Mouse (Mus musculus): ENCODE results near the gene Jmjd6. TPM values are rescaled to one million over a fixed set of nuclear protein-coding genes. Genes with fewer than 3 reads are reported as not detected.
"Not testable (repeated sequence)": the region's sequence is repeated elsewhere in the genome, so short reads cannot be mapped to it uniquely, and the experiment has no call there.

Jmjd6 gene
- polyA plus RNA-seq, 1 experiment from 2014 or later: 93.5 TPM

GRCm38 (mm10) chr11:116834954-116835353, 8.3 kb downstream of the Jmjd6 start:
- Histone ChIP-seq H3K4me1 (peaks cover 20% of the 10 kb centered on the region), H3K36me3 (replicated peaks) (peaks cover 73% of the 10 kb centered on the region), H3K27me3 (no peaks in the 10 kb centered on the region), H3K4me3 (replicated peaks) (no peak overlapping the region), H3K27ac (no peak overlapping the region), H3K9me3 (no peaks in the 10 kb centered on the region), H3K9ac (no peak overlapping the region), H3K4me2 (no peak overlapping the region)
- 89% methylated on average over 1 of the region's 1 CpGs for WGBS
- ATAC-seq (ENCODE audit: low FRiP score): no peak

- Histone ChIP-seq H3K9ac (peak overlapping the region; percentile 17; the same call in 1 of the 2 replicates), H3K27ac (peak overlapping the region; percentile 69), H3K4me2 (no peak overlapping the region), H3K4me1 (peaks cover 26% of the 10 kb centered on the region), H3K36me3 (replicated peaks) (peaks cover 48% of the 10 kb centered on the region), H3K27me3 (peaks cover 6% of the 10 kb centered on the region; the same call in 1 of the 2 replicates), H3K9me3 (no peaks in the 10 kb centered on the region), H3K4me3 (replicated peaks) (no peak overlapping the region)
- ATAC-seq (ENCODE audit: low FRiP score): no peak
- WGBS: 25% methylated on average over 4 of the region's 4 CpGs
These were observed 11.0 kb downstream of the Jmjd6 start for GRCm38 (mm10) chr11:116832172-116832685.

GRCm38 (mm10) chr11:116827534-116828165, 15.6 kb downstream of the Jmjd6 start, which contains the start of gene Mxra7:
TSS of gene Mxra7 (minus strand) at chr11:116828046.
- H3K27me3 ChIP-seq: peaks cover 6% of the 10 kb centered on the region; the same call in 1 of the 2 replicates
- peak; percentile 56 for ATAC-seq (ENCODE audit: low FRiP score)
- peak within 1 kb of the TSS; percentile 85 for H3K9ac ChIP-seq
- peaks cover 40% of the 10 kb centered on the region for H3K4me1 ChIP-seq
- H3K27ac ChIP-seq: peak within 1 kb of the TSS; percentile 59
- H3K9me3 ChIP-seq: no peaks in the 10 kb centered on the region
- H3K36me3 ChIP-seq (replicated peaks): peaks cover 7% of the 10 kb centered on the region; the same call in 1 of the 2 replicates
- H3K4me3 ChIP-seq (replicated peaks): peak within 1 kb of the TSS; percentile 68
- H3K4me2 ChIP-seq: peak within 1 kb of the TSS; percentile 87
- WGBS: under 1% methylated on average over 59 of the region's 71 CpGs

- 9% methylated on average over 17 of the region's 17 CpGs for WGBS
- Histone ChIP-seq H3K9ac (peak overlapping the region; percentile 85), H3K4me3 (replicated peaks) (peak overlapping the region; percentile 68), H3K4me1 (peaks cover 43% of the 10 kb centered on the region), H3K9me3 (no peaks in the 10 kb centered on the region), H3K4me2 (peak overlapping the region; percentile 87), H3K27ac (peak overlapping the region; percentile 59), H3K36me3 (replicated peaks) (peaks cover 7% of the 10 kb centered on the region; the same call in 1 of the 2 replicates), H3K27me3 (peaks cover 6% of the 10 kb centered on the region; the same call in 1 of the 2 replicates)
- peak; percentile 34; the same call in 1 of the 2 replicates for ATAC-seq (ENCODE audit: low FRiP score)
These were observed 16.4 kb downstream of the Jmjd6 start for GRCm38 (mm10) chr11:116826550-116827504.

GRCm38 (mm10) chr11:116825230-116825629, 18.0 kb downstream of the Jmjd6 start:
- Histone ChIP-seq H3K4me2 (peak overlapping the region; percentile 17), H3K36me3 (replicated peaks) (no peaks in the 10 kb centered on the region), H3K27ac (peak overlapping the region; percentile 59), H3K27me3 (peaks cover 6% of the 10 kb centered on the region; the same call in 1 of the 2 replicates), H3K4me1 (peaks cover 55% of the 10 kb centered on the region), H3K9ac (no peak overlapping the region), H3K4me3 (replicated peaks) (no peak overlapping the region), H3K9me3 (no peaks in the 10 kb centered on the region)
- WGBS: 40% methylated on average over 5 of the region's 5 CpGs
- no peak for ATAC-seq (ENCODE audit: low FRiP score)

GRCm38 (mm10) chr11:116823885-116824284, 19.4 kb downstream of the Jmjd6 start:
- H3K9ac ChIP-seq; ATAC-seq (ENCODE audit: low FRiP score); H3K9me3 ChIP-seq; H3K4me2 ChIP-seq; H3K27me3 ChIP-seq; H3K4me3 ChIP-seq (replicated peaks); H3K36me3 ChIP-seq (replicated peaks); H3K27ac ChIP-seq: not testable (repeated sequence)
- H3K4me1 ChIP-seq: peaks cover 55% of the 10 kb centered on the region
- WGBS: 98% methylated on average over 10 of the region's 10 CpGs

GRCm38 (mm10) chr11:116823255-116823654, 20.0 kb downstream of the Jmjd6 start:
- H3K4me3 ChIP-seq (replicated peaks): no peak overlapping the region
- peaks cover 53% of the 10 kb centered on the region for H3K4me1 ChIP-seq
- 99% methylated on average over 2 of the region's 2 CpGs for WGBS
- no peak for ATAC-seq (ENCODE audit: low FRiP score)
- no peak overlapping the region for H3K9ac ChIP-seq
- no peak overlapping the region for H3K4me2 ChIP-seq
- peaks cover 1% of the 10 kb centered on the region; the same call in 1 of the 2 replicates for H3K27me3 ChIP-seq
- no peaks in the 10 kb centered on the region for H3K9me3 ChIP-seq
- no peak overlapping the region for H3K27ac ChIP-seq
- no peaks in the 10 kb centered on the region for H3K36me3 ChIP-seq (replicated peaks)

GRCm38 (mm10) chr11:116822626-116823025, 20.6 kb downstream of the Jmjd6 start:
- Histone ChIP-seq H3K4me2 (no peak overlapping the region), H3K9me3 (no peaks in the 10 kb centered on the region), H3K36me3 (replicated peaks) (no peaks in the 10 kb centered on the region), H3K4me1 (peaks cover 46% of the 10 kb centered on the region), H3K27ac (no peak overlapping the region), H3K9ac (no peak overlapping the region), H3K27me3 (no peaks in the 10 kb centered on the region), H3K4me3 (replicated peaks) (no peak overlapping the region)
- ATAC-seq (ENCODE audit: low FRiP score): no peak
- WGBS: 88% methylated on average over 10 of the region's 10 CpGs

GRCm38 (mm10) chr11:116822215-116822614, 21.0 kb downstream of the Jmjd6 start:
- H3K27me3 ChIP-seq: no peaks in the 10 kb centered on the region
- H3K9me3 ChIP-seq: no peaks in the 10 kb centered on the region
- no peaks in the 10 kb centered on the region for H3K36me3 ChIP-seq (replicated peaks)
- H3K4me3 ChIP-seq (replicated peaks): no peak overlapping the region
- peaks cover 42% of the 10 kb centered on the region for H3K4me1 ChIP-seq
- no peak for ATAC-seq (ENCODE audit: low FRiP score)
- 68% methylated on average over 10 of the region's 10 CpGs for WGBS
- no peak overlapping the region for H3K4me2 ChIP-seq
- H3K27ac ChIP-seq: no peak overlapping the region
- H3K9ac ChIP-seq: no peak overlapping the region

GRCm38 (mm10) chr11:116821057-116821940, 21.9 kb downstream of the Jmjd6 start:
- no peak overlapping the region for H3K4me2 ChIP-seq
- no peaks in the 10 kb centered on the region for H3K36me3 ChIP-seq (replicated peaks)
- peaks cover 33% of the 10 kb centered on the region for H3K4me1 ChIP-seq
- H3K27ac ChIP-seq: no peak overlapping the region
- H3K9ac ChIP-seq: peak overlapping the region; percentile 9; the same call in 1 of the 2 replicates
- WGBS: 52% methylated on average over 13 of the region's 13 CpGs
- no peak overlapping the region for H3K4me3 ChIP-seq (replicated peaks)
- no peaks in the 10 kb centered on the region for H3K9me3 ChIP-seq
- H3K27me3 ChIP-seq: no peaks in the 10 kb centered on the region
- ATAC-seq (ENCODE audit: low FRiP score): no peak

- H3K27ac ChIP-seq: no peak overlapping the region
- no peaks in the 10 kb centered on the region for H3K9me3 ChIP-seq
- H3K9ac ChIP-seq: 0 out of 2 replicates have a peak overlapping the region, but pooled peaks have one; percentile 7
- peaks cover 32% of the 10 kb centered on the region for H3K4me1 ChIP-seq
- H3K4me2 ChIP-seq: no peak overlapping the region
- ATAC-seq (ENCODE audit: low FRiP score): no peak
- H3K4me3 ChIP-seq (replicated peaks): no peak overlapping the region
- H3K36me3 ChIP-seq (replicated peaks): no peaks in the 10 kb centered on the region
- H3K27me3 ChIP-seq: no peaks in the 10 kb centered on the region
- WGBS: 91% methylated on average over 5 of the region's 5 CpGs
These were observed 23.2 kb downstream of the Jmjd6 start for GRCm38 (mm10) chr11:116819932-116820593.
